Mouse (Mus musculus): Measurements from ENCODE around the gene Olfr960.

Gene Olfr960

DNA sequence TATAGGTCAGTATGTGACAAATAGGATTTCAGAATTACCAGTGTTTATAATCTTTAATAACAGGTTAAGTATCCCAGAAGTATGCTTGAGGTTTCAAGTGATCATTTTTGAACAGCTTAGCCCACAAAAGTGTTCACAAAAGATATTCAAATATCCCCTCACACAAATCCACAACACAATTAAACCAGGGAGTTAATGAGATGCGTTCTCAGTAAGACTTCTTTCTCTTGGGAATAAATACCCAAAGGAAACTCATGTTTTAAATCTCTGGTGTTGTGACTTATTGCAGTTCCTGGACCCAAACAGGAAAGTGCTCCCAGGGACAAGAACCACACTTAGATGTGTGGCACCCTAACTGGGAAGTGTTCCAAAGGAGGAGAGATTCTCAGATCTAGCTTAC lies at the start of gene Olfr960:
TSS of gene Olfr960 (plus strand) at position 301 of the 400 bp plus-strand sequence.
- DNase-seq (ENCODE audit: low spot score) = no peak

DNA sequence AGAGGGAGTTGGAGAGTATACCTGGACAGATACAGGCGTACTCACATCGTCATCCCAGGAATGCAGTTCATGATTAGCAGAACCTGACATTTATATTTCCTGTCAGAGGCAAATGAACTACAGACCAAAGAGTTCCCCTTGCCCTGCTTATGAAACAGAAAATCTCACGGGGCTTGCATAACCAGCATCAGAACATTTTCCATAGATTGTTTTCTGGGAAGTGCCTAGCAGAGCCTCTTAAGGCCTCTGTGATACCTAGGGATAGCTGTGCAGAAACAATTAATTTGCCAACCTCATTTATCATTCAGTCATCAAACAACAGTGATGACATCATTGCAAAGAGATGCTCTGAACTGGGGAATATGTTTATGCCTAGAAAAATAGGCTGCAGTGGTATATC lies 45.7 kb upstream of the Olfr960 start, which contains the start of gene Olfr959:
TSS of gene Olfr959 (minus strand) at position 101 of the 400 bp plus-strand sequence.
- DNase-seq (ENCODE audit: low spot score) = no peak

GRCm38 (mm10) chr9:39577050-39577449 lies 44.1 kb upstream of the Olfr960 start:
- no peak for DNase-seq (ENCODE audit: low spot score)

GRCm38 (mm10) chr9:39602536-39603332 lies 18.4 kb upstream of the Olfr960 start:
- DNase-seq (ENCODE audit: low spot score) = peak; percentile 50

DNA sequence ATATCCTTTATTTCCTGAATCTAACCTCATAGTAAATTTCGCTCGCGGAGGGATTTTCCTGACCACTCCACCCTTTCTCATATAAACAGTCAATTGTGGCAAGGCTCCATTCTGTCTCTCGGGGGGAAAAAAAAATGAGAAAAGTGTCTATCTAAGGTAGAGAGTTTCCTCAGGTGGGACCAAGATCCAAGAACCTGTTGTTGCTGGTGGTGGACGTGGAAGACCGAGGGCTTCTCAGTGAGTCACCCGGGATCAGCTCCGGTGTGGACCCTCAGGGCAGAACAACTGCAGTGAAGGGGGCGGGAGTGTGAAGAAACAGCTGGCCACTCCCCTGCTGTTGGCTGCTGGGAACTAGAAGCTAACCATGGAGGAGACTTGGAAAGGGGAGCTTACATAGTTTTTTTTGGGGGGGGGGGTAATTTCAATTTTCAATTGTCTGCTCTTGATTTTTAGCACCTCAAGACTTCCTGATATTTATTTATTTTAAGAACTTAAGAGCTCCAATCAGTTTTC lies 17.8 kb upstream of the Olfr960 start:
- DNase-seq (ENCODE audit: low spot score) = peak; percentile 58

DNA sequence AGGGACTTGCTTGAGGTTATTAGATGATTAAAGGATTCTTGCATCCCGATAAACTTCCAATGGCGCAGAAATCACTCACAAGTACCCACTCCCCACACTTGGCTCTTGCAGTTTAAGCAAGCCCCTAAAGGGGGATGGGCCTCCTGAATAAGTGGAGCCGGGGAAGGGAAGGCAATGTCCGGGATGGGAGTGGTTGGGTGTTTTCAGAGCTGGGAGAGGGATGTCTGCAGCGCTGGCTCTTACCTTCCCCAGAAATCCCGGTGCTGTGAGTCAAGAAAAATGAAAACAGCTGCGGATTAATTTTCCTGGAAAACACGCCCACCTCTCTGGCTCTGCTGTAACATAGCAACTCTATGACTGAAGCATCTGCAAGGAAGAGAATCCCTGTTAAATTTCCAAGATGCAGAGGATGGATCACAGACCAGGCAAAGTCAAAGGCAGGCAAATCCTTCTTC lies 17.1 kb upstream of the Olfr960 start, which contains the start of gene AW551984:
TSS of gene AW551984 (minus strand) at position 405 of the 455 bp plus-strand sequence.
- DNase-seq (ENCODE audit: low spot score) = peak; percentile 52

DNA sequence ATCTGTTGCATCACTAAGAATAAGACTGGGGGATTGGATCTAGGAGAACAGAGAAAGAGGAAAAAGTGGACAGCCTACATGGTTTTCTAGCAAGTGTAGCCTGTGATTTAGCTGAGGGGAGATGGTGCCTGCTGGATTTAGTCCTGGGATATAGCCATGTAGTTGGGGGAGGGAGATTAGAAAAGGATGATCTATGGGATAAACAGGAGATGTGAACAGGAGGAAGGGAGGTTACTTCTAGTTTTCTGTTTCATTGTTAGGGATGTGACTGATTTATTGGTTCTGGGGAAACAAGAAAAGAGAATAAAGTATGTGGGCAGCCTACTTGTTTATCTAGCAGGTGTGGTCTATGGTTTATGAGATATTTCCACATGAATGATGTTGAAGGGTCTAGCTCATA lies 12.7 kb upstream of the Olfr960 start:
- DNase-seq (ENCODE audit: low spot score) = no peak

- no peak for DNase-seq (ENCODE audit: low spot score)
Measured at GRCm38 (mm10) chr9:39610355-39610754, 10.8 kb upstream of the Olfr960 start, which contains the start of gene Olfr148. Gene Olfr148, plus strand, starts transcription at chr9:39610655.

GRCm38 (mm10) chr9:39611953-39612352 lies 9.2 kb upstream of the Olfr960 start:
- peak; percentile 52 for DNase-seq (ENCODE audit: low spot score)

DNA sequence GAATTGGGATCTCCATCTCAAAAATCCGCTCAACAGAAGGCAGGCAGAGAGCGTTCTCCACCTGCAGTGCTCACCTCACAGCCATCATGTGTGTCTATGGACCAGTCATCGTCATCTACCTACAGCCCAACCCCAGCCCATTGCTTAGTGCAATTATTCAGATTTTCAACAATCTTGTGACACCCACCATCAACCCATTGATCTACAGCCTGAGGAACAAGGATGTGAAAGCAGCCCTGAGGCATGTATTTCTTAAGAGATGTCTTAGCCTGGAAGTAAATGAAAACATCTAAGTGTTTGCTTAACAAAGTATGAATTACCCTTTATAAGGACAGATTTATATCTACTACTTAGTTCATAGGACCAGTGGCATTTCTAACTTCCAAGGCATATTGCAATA lies 2.6 kb downstream of the Olfr960 start:
- no peak for DNase-seq (ENCODE audit: low spot score)

GRCm38 (mm10) chr9:39624711-39625110 lies 3.5 kb downstream of the Olfr960 start:
- no peak for DNase-seq (ENCODE audit: low spot score)

DNA sequence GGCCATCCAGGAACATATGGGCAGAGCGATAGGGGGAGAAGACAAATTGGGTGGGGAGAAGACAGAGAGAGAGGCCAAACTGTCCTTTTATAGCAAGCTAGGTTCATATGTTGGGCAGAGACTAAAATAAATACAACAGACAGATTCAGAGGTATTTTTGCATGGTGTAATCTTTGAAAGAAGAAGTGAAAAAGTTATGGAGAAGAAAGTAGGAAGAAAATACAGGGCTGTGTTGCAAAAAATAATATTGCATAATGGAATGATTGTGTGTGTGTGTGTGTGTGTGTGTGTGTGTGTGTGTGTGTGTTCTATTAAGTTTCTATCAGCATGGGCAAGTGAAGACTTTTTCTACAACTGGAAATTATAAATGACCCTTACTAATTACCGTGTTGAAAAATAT lies 7.9 kb downstream of the Olfr960 start:
- DNase-seq (ENCODE audit: low spot score) = no peak

- DNase-seq (ENCODE audit: low spot score) = no peak
Measured at GRCm38 (mm10) chr9:39633913-39634594, 12.9 kb downstream of the Olfr960 start.

- DNase-seq (ENCODE audit: low spot score) = no peak
Measured at GRCm38 (mm10) chr9:39644785-39645184, 23.6 kb downstream of the Olfr960 start, which contains the start of gene Olfr961. Gene Olfr961, plus strand, starts transcription at chr9:39645085.

DNA sequence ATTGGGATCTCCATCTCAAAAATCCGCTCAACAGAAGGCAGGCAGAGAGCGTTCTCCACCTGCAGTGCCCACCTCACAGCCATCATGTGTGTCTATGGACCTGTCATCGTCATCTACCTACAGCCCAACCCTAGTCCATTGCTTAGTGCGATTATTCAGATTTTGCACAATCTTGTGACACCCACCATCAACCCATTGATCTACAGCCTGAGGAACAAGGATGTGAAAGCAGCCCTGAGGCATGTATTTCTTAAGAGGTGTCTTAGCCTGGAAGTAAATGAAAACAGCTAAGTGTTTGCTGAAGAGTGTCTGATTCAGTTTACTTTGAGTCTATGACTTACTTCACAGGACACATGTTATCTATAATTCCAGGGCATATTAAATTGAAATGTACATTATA lies 26.2 kb downstream of the Olfr960 start:
- no peak for DNase-seq (ENCODE audit: low spot score)

DNA sequence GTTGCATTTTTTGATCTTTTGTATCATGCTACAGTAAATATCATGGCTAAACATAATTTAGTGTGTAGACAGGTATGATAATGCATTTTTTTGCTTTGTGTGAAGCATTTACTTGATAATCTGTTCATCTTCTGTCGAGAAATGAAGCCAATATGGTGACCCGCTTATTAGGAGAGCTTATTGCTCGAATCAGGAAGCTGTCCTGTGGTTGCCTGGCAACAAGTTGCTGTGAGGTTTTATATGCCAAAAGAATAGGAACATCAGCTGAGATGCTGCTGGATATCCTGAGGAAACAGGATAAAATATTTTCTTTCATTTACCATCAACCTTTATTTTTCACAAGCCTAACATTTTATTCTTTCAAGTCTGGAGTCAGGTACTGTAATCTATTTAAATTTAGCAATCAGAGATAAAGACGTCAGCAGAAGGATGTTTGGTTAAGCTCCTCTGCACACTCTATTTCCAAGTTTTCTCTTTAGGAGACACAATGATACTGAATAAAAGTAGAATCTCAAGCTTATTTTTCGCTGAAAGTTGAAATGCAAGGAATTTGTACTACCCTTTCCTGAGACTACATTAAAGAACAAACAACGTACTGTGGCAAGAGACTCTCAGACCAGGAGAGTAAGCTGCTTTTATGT lies 33.7 kb downstream of the Olfr960 start:
- peak; percentile 12 for DNase-seq (ENCODE audit: low spot score)

DNA sequence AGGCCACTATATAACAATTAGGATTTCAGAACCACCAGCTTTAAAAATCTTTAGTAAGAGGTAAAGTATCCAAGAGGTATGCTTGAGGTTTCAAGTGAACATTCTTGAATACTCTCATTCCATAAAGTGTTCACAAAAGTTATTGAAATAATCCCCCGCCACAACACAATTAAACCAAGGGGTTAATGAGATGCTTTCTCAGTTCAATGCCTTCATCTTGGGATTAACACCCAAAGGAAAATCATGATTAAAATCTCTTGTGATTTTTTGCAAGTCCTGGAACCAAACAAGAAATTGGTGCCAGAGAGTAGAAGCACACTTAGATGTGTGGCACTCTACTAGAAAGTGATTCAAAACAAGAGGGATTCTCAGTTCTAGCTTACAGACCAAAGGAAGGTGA lies 45.7 kb downstream of the Olfr960 start, which contains the start of gene Olfr963:
TSS of gene Olfr963 (plus strand) at position 301 of the 400 bp plus-strand sequence.
- DNase-seq (ENCODE audit: low spot score) = no peak

DNA sequence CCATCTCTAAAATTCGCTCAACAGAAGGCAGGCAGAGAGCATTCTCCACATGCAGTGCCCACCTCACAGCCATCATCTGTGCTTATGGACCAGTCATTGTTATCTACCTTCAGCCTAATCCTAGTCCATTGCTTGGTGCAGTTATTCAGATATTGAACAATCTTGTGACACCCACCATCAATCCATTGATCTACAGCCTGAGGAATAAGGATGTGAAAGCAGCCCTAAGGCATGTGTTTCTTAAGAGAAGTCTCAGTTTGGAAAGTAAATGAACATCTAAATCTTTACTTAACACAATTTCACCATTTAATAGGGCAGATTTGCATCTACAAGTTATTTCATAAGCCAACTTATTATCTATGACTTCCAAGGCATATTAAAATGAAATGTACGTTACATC lies 48.5 kb downstream of the Olfr960 start:
- DNase-seq (ENCODE audit: low spot score) = no peak

Data from retina, embryonic 14.5 days (tissue).